In the genomic region with DNA sequence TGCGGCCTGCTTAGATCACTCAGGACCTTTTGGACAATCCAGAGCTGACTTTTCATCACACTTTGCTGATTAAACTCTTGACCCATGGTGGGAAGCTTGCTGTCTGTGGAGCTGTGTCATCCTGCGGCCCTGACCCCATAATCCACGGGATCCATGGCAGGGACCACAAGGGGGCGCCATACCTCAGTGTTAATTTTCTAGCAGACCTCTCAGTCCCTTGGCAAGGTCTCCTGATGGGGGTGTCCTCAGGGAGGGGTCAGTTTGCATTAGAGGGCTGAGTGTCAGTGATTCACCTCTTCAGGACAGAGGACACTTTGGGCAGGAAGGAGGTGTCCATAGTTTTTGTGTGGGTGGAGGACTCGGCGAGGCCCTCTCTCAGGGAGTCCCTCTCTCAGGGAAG, we compare ENCODE assay signal across 8 mouse cellular contexts.
A peak's percentile ranks its signal among the peaks of the same experiment; 100 is the strongest.
DNase-seq lines count a peak whose midpoint lies in the region; ATAC-seq lines count a peak whose summit lies in the region.

No protein-coding gene starts in this region.

- H3K4me1 ChIP-seq in midbrain, embryonic 11.5 days (ENCODE audit: control insufficient read depth, insufficient read depth, low read length) = no peaks in the 10 kb centered on the region
- H3K4me1 ChIP-seq in midbrain, embryonic 15.5 days = no peaks in the 10 kb centered on the region

- no peak overlapping the region for H3K4me2 ChIP-seq in midbrain, embryonic 11.5 days
- no peak overlapping the region for H3K4me2 ChIP-seq in midbrain, embryonic 15.5 days

- H3K9me3 ChIP-seq in midbrain, embryonic 11.5 days (ENCODE audit: control insufficient read depth, low read length) = no peaks in the 10 kb centered on the region
- no peaks in the 10 kb centered on the region for H3K9me3 ChIP-seq in midbrain, embryonic 15.5 days

- peak; percentile 67 for DNase-seq in CD4-positive, CD25-positive, alpha-beta regulatory T cell, adult 2 months (ENCODE audit: low read depth, low spot score)
- peak; percentile 93 for DNase-seq in midbrain, embryonic 11.5 days (ENCODE audit: low spot score, missing footprints)
- DNase-seq in c-Kit-positive CD71-positive TER-119-positive erythroid progenitor cells, embryonic 14.5 days (ENCODE audit: low spot score) = peak; percentile 25
- DNase-seq in heart, postnatal 4 days = peak; percentile 79
- DNase-seq in urinary bladder, postnatal 25 days (ENCODE audit: low spot score) = peak; percentile 73

- no peak overlapping the region for H3K4me3 ChIP-seq in midbrain, embryonic 11.5 days (ENCODE audit: low read depth, low read length)
- no peak overlapping the region for H3K4me3 ChIP-seq in midbrain, embryonic 15.5 days

- no peak for ATAC-seq in CD4-positive, CD25-positive, alpha-beta regulatory T cell, adult 4 months
- ATAC-seq in midbrain, embryonic 11.5 days (ENCODE audit: low FRiP score) = no peak
- no peak for ATAC-seq in midbrain, embryonic 15.5 days (replicated peaks)
- ATAC-seq in megakaryocyte progenitor cell, adult 5-6 weeks (replicated peaks; ENCODE audit: poor library complexity) = peak; percentile 48

- WGBS in midbrain, embryonic 11.5 days = 45% methylated on average over 6 of the region's 6 CpGs
- WGBS in midbrain, embryonic 15.5 days = 47% methylated on average over 6 of the region's 6 CpGs

- H3K9ac ChIP-seq in midbrain, embryonic 11.5 days (ENCODE audit: low read length) = no peak overlapping the region
- H3K9ac ChIP-seq in midbrain, embryonic 15.5 days = no peak overlapping the region

- no peak overlapping the region for H3K27ac ChIP-seq in midbrain, embryonic 11.5 days (ENCODE audit: low read depth, low read length)
- H3K27ac ChIP-seq in midbrain, embryonic 15.5 days = no peak overlapping the region

- no peaks in the 10 kb centered on the region for H3K36me3 ChIP-seq in midbrain, embryonic 11.5 days (ENCODE audit: control insufficient read depth, insufficient read depth, low read length)
- no peaks in the 10 kb centered on the region for H3K36me3 ChIP-seq in midbrain, embryonic 15.5 days (replicated peaks)

- no peaks in the 10 kb centered on the region for H3K27me3 ChIP-seq in midbrain, embryonic 11.5 days (ENCODE audit: control insufficient read depth, insufficient read depth, low read length)
- H3K27me3 ChIP-seq in midbrain, embryonic 15.5 days (replicated peaks) = no peaks in the 10 kb centered on the region

Comparison
In these comparisons a context has a peak if more than half of its experiments do, and no peak if none do; other contexts are left out.
1. DNase-seq: peak in every context shown above with its lines; median percentile 93 in midbrain, embryonic 11.5 days; 79 in heart, postnatal 4 days; 73 in urinary bladder, postnatal 25 days; 67 in CD4-positive, CD25-positive, alpha-beta regulatory T cell, adult 2 months; 25 in c-Kit-positive CD71-positive TER-119-positive erythroid progenitor cells, embryonic 14.5 days.